Mouse (Mus musculus) limb, embryonic 13.5 days (tissue): ENCODE measurements around the gene Dtl. TPM values are rescaled to one million over a fixed set of nuclear protein-coding genes. Genes with fewer than 3 reads are reported as not detected.
"Not testable (repeated sequence)": the region's sequence is repeated elsewhere in the genome, so short reads cannot be mapped to it uniquely, and the experiment has no call there.

ENCODE experiments used
- ATAC-seq: fragments of 200-750 bp; cut with Nextera tagmentation; 2 replicates; pipeline ENCODE4 v1.8.0; 2017; ENCODE audit warnings: low read depth, moderate number of reproducible peaks, moderate TSS enrichment; ENCODE audit not compliant: low FRiP score
- H3K27ac ChIP-seq: fragments of 300-500 bp; sonication (generic); 2 replicates; pipeline ENCODE4 v1.5.1; 2015; ENCODE audit warnings: inconsistent platforms, mild to moderate bottlenecking, moderate library complexity
- H3K27me3 ChIP-seq: fragments of 300-500 bp; sonication (generic); 2 replicates; pipeline ENCODE4 v1.6.1; 2015; ENCODE audit warnings: mild to moderate bottlenecking, inconsistent platforms
- H3K36me3 ChIP-seq: fragments of 300-500 bp; sonication (generic); 2 replicates; pipeline ENCODE4 v1.6.1; 2015; ENCODE audit warnings: inconsistent platforms, mild to moderate bottlenecking, moderate library complexity
- H3K4me1 ChIP-seq: fragments of 300-500 bp; sonication (generic); 2 replicates; pipeline ENCODE4 v1.6.1; 2015; ENCODE audit warnings: inconsistent platforms
- H3K4me2 ChIP-seq: fragments of 300-500 bp; sonication (generic); replicated peaks from 2 replicates; pipeline ENCODE4 v1.6.1; 2015; ENCODE audit warnings: inconsistent platforms, mild to moderate bottlenecking, moderate library complexity
- H3K4me3 ChIP-seq: fragments of 300-500 bp; sonication (generic); 2 replicates; pipeline ENCODE4 v1.5.1; 2015; ENCODE audit warnings: moderate library complexity, mild to moderate bottlenecking, inconsistent platforms
- H3K9ac ChIP-seq: fragments of 300-500 bp; sonication (generic); 2 replicates; pipeline ENCODE4 v1.6.1; 2015; ENCODE audit warnings: mild to moderate bottlenecking, inconsistent platforms
- H3K9me3 ChIP-seq: fragments of 300-500 bp; sonication (generic); 2 replicates; pipeline ENCODE4 v1.6.1; 2016; ENCODE audit warnings: inconsistent platforms
- WGBS: fragments of 180-500 bp; shearing (Covaris S2); methylation state at CpG from one replicate; pipeline ENCODE4 v1.1.7; 2015; 5-methylcytosine and 5-hydroxymethylcytosine counted together
- polyA plus RNA-seq: library from polyadenylated mRNA; unstranded; fragments of >200 nt; fragmentation: Nextera tagmentation; extraction: Ambion mirVana; gene quantifications from 2 replicates; pipeline ENCODE4 v1.2.1, GENCODE M21; 2015

Gene Dtl
- polyA plus RNA-seq, 1 experiment from 2014 or later, result 68.1 TPM

DNA sequence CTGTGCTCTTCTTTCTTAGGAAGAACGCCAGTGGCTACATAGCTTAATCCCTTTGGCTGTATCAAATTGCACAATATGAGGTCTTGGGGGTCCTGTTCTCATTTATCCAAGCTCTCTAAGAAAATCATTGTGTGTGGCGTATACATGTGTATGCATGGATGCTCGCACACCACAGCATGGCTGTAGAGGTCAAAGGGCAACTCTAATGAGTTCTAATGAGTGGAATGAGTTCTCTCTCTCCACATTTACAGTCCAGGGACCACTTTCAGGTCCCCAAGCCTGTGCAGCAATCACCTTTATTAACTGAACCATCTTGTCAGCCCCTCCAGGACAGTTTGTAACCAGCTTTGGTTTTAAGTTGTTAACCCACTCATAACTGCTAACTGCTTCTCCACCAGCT lies 58.3 kb downstream of the Dtl start:
- no peak for ATAC-seq
- no peak overlapping the region for H3K4me3 ChIP-seq
- H3K36me3 ChIP-seq, result no peaks in the 10 kb centered on the region
- WGBS, result 54% methylated on average over 3 of the region's 3 CpGs
- no peak overlapping the region for H3K27ac ChIP-seq
- H3K27me3 ChIP-seq, result no peaks in the 10 kb centered on the region
- no peaks in the 10 kb centered on the region for H3K9me3 ChIP-seq
- no peak overlapping the region for H3K9ac ChIP-seq
- no peak overlapping the region for H3K4me2 ChIP-seq
- 0 out of 2 replicates have a peak, but pooled peaks cover 4% of the 10 kb centered on the region for H3K4me1 ChIP-seq

GRCm38 (mm10) chr1:191516351-191516750 lies 59.0 kb downstream of the Dtl start:
- 91% methylated on average over 2 of the region's 2 CpGs for WGBS
- not testable (repeated sequence) for H3K4me1 ChIP-seq, H3K9ac ChIP-seq, ATAC-seq, H3K27ac ChIP-seq, H3K36me3 ChIP-seq, H3K4me2 ChIP-seq, H3K27me3 ChIP-seq, H3K4me3 ChIP-seq, H3K9me3 ChIP-seq

DNA sequence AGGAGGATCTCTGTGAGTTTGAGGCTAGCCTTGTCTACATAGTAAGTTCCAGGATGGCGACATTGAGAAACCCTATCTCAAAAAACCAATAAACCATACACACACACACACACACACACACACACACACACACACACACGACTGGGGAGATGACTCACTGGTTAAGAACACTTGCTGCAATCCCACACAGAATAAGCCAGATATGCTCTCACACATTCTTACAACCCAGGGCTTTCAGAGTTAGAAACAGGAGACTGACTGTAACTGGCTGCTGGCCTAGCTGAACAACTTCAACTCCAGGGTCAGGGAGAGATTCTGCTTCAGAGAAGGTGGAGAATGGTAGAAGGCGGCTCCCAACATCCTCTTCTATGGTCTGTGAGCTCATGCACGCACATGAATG lies 62.1 kb downstream of the Dtl start:
- H3K27me3 ChIP-seq, result no peaks in the 10 kb centered on the region
- H3K27ac ChIP-seq, result no peak overlapping the region
- no peak overlapping the region for H3K4me3 ChIP-seq
- H3K4me1 ChIP-seq, result 0 out of 2 replicates have a peak, but pooled peaks cover 4% of the 10 kb centered on the region
- H3K4me2 ChIP-seq, result no peak overlapping the region
- H3K36me3 ChIP-seq, result no peaks in the 10 kb centered on the region
- H3K9me3 ChIP-seq, result no peaks in the 10 kb centered on the region
- no peak for ATAC-seq
- WGBS, result 92% methylated on average over 4 of the region's 4 CpGs
- no peak overlapping the region for H3K9ac ChIP-seq

- Histone ChIP-seq H3K4me3 (no peak overlapping the region), H3K9ac (no peak overlapping the region), H3K36me3 (no peaks in the 10 kb centered on the region), H3K27me3 (no peaks in the 10 kb centered on the region), H3K4me2 (no peak overlapping the region), H3K4me1 (0 out of 2 replicates have a peak, but pooled peaks cover 4% of the 10 kb centered on the region), H3K27ac (no peak overlapping the region), H3K9me3 (no peaks in the 10 kb centered on the region)
- WGBS, result 72% methylated on average over 4 of the region's 4 CpGs
- no peak for ATAC-seq
These were observed 63.0 kb downstream of the Dtl start for GRCm38 (mm10) chr1:191512383-191512782.

GRCm38 (mm10) chr1:191511503-191511902 lies 63.8 kb downstream of the Dtl start:
- no peaks in the 10 kb centered on the region for H3K9me3 ChIP-seq
- 84% methylated on average over 8 of the region's 8 CpGs for WGBS
- H3K4me1 ChIP-seq, result 0 out of 2 replicates have a peak, but pooled peaks cover 4% of the 10 kb centered on the region
- H3K4me2 ChIP-seq, result no peak overlapping the region
- H3K9ac ChIP-seq, result no peak overlapping the region
- no peak overlapping the region for H3K4me3 ChIP-seq
- ATAC-seq, result no peak
- H3K27ac ChIP-seq, result no peak overlapping the region
- H3K36me3 ChIP-seq, result no peaks in the 10 kb centered on the region
- H3K27me3 ChIP-seq, result no peaks in the 10 kb centered on the region

- no peak overlapping the region for H3K9ac ChIP-seq
- no peaks in the 10 kb centered on the region for H3K9me3 ChIP-seq
- no peak for ATAC-seq
- no peak overlapping the region for H3K4me3 ChIP-seq
- 77% methylated on average over 3 of the region's 3 CpGs for WGBS
- no peak overlapping the region for H3K27ac ChIP-seq
- H3K4me1 ChIP-seq, result no peaks in the 10 kb centered on the region
- H3K4me2 ChIP-seq, result no peak overlapping the region
- no peaks in the 10 kb centered on the region for H3K27me3 ChIP-seq
- no peaks in the 10 kb centered on the region for H3K36me3 ChIP-seq
These were observed 65.5 kb downstream of the Dtl start for GRCm38 (mm10) chr1:191509865-191510264.

DNA sequence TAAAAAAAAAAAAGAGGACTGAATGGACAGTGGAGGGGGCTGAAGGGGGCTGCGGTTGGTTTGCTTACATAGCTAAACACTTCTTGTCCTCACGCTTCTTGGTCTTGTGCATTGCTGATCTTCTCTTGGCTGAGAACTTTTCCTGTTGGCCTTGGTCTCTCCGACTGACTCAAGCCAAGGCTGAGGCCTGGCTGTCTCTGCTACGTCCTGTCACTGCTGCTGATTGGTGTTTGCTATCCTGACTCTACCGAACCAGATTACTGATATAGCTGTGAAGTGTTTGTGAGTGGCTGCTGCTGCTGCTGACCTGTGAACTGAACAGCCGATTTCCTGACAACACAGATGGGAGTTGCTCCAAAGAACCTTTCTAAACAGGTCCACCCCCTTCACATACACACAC lies 66.2 kb downstream of the Dtl start:
- Histone ChIP-seq H3K36me3 (no peaks in the 10 kb centered on the region), H3K27me3 (no peaks in the 10 kb centered on the region), H3K9me3 (no peaks in the 10 kb centered on the region), H3K4me2 (no peak overlapping the region), H3K4me1 (no peaks in the 10 kb centered on the region), H3K27ac (no peak overlapping the region), H3K9ac (no peak overlapping the region), H3K4me3 (no peak overlapping the region)
- WGBS, result 90% methylated on average over 6 of the region's 6 CpGs
- no peak for ATAC-seq

DNA sequence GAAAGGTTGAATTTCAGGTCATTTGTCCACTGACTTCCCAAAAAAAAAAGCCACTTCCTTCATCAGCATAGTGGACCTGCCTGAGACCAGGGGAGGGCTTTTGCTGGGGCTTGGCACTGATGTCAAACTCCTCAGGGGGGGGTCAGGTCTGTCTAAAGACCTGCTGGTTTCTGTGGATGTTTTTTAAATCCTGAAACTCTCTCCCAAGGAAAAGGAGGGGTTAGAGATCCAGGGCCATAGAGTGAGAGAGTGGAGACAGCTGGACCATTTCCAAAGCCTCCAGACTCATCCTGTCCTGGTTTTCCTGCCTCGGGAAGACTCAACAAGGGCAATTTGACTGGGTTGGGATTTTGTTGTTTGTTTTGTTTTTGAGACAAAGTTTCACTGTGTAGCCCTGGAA lies 68.6 kb downstream of the Dtl start:
- 31% methylated on average over 1 of the region's 1 CpGs for WGBS

GRCm38 (mm10) chr1:191499666-191500065 lies 75.7 kb downstream of the Dtl start:
- Histone ChIP-seq H3K4me3 (no peak overlapping the region), H3K9ac (no peak overlapping the region), H3K36me3 (no peaks in the 10 kb centered on the region), H3K4me2 (no peak overlapping the region), H3K4me1 (no peaks in the 10 kb centered on the region), H3K27me3 (no peaks in the 10 kb centered on the region), H3K27ac (no peak overlapping the region), H3K9me3 (0 out of 2 replicates have a peak, but pooled peaks cover 4% of the 10 kb centered on the region)
- WGBS, result 93% methylated on average over 6 of the region's 6 CpGs
- ATAC-seq, result no peak

More for the DNA sequence above, 68.6 kb downstream of the Dtl start:
- no peaks in the 10 kb centered on the region for H3K36me3 ChIP-seq
- no peak overlapping the region for H3K4me2 ChIP-seq
- ATAC-seq, result no peak
- H3K27ac ChIP-seq, result no peak overlapping the region
- H3K4me3 ChIP-seq, result no peak overlapping the region
- no peaks in the 10 kb centered on the region for H3K27me3 ChIP-seq
- no peaks in the 10 kb centered on the region for H3K9me3 ChIP-seq
- no peak overlapping the region for H3K9ac ChIP-seq
- no peaks in the 10 kb centered on the region for H3K4me1 ChIP-seq

GRCm38 (mm10) chr1:191498271-191498955 lies 76.9 kb downstream of the Dtl start:
- H3K9me3 ChIP-seq, result 0 out of 2 replicates have a peak, but pooled peaks cover 4% of the 10 kb centered on the region
- H3K4me1 ChIP-seq, result no peaks in the 10 kb centered on the region
- no peaks in the 10 kb centered on the region for H3K27me3 ChIP-seq
- no peaks in the 10 kb centered on the region for H3K36me3 ChIP-seq
- no peak overlapping the region for H3K4me2 ChIP-seq
- ATAC-seq, result no peak
- no peak overlapping the region for H3K27ac ChIP-seq
- H3K9ac ChIP-seq, result no peak overlapping the region
- H3K4me3 ChIP-seq, result no peak overlapping the region
- 80% methylated on average over 14 of the region's 14 CpGs for WGBS

- 75% methylated on average over 1 of the region's 1 CpGs for whole genome bisulfite sequencing
- no peak for ATAC-seq
- Histone ChIP-seq H3K9me3 (0 out of 2 replicates have a peak, but pooled peaks cover 4% of the 10 kb centered on the region), H3K4me3 (no peak overlapping the region), H3K9ac (no peak overlapping the region), H3K27me3 (no peaks in the 10 kb centered on the region), H3K4me1 (no peaks in the 10 kb centered on the region), H3K4me2 (no peak overlapping the region), H3K36me3 (no peaks in the 10 kb centered on the region), H3K27ac (no peak overlapping the region)
These were observed 78.7 kb downstream of the Dtl start for GRCm38 (mm10) chr1:191496676-191497075.

DNA sequence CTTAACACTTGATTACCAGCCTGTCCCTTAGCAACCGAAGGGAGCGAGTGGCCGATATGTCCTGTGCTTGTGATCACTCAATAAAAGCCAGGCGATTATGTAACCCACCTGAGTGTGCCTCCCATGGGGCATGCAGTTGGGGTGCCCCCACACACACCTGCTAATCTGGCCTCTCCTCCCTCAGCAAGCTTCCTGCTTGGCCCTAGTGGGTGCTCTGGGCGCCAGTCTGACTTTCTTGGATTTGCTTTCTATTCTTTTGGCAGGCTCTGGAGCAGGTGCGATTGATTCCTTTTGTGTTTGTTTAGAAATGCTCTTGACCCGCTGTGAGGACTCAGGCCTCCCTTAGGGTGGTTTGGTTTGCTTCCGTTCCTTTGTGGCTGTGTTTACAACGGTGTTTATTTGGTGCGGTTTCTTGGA lies 80.3 kb downstream of the Dtl start:
- 0 out of 2 replicates have a peak, but pooled peaks cover 3% of the 10 kb centered on the region for H3K4me1 ChIP-seq
- no peak overlapping the region for H3K4me2 ChIP-seq
- no peak overlapping the region for H3K9ac ChIP-seq
- whole genome bisulfite sequencing, result 55% methylated on average over 10 of the region's 10 CpGs
- H3K9me3 ChIP-seq, result no peaks in the 10 kb centered on the region
- no peak for ATAC-seq
- no peak overlapping the region for H3K27ac ChIP-seq
- H3K4me3 ChIP-seq, result no peak overlapping the region
- no peaks in the 10 kb centered on the region; the same call in 1 of the 2 replicates for H3K27me3 ChIP-seq
- no peaks in the 10 kb centered on the region for H3K36me3 ChIP-seq

DNA sequence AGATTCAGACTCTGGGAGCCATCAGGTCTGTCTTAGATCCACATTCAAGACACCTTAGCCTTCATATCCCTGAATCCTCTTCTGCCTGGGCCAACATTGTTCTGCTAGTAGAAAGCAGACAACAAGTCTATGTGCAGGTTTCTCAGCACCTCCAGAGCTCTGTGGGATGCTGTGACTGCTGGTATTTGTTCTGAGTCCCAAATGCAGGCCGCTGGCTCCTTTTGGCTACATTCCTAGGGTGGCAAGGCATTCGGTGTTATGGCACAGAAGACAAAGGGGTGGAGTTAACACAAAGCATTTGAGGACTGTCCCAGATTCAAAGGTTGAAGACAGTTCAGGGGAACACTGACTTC lies 81.1 kb downstream of the Dtl start:
- ATAC-seq, result no peak
- Histone ChIP-seq H3K4me1 (0 out of 2 replicates have a peak, but pooled peaks cover 4% of the 10 kb centered on the region), H3K4me3 (no peak overlapping the region), H3K27me3 (no peaks in the 10 kb centered on the region; the same call in 1 of the 2 replicates), H3K9ac (no peak overlapping the region), H3K4me2 (no peak overlapping the region), H3K36me3 (no peaks in the 10 kb centered on the region), H3K9me3 (no peaks in the 10 kb centered on the region), H3K27ac (no peak overlapping the region)
- WGBS, result 64% methylated on average over 2 of the region's 2 CpGs
